Mouse (Mus musculus) heart, postnatal 0 days (tissue): ENCODE measurements at regions not wholly inside any gene's neighbourhood (a gene's known extent, or its start where the extent isn't known, plus 50 kb on each side); places are given as distances from the start of the nearest gene placed in this dataset.

Experiments
- CTCF ChIP-seq: IDR thresholded peaks from 2 replicates; pipeline ENCODE4 v1.5.1; 2016; ENCODE audit warnings: antibody characterized with exemption, control low read depth, low read depth
- EP300 ChIP-seq: IDR thresholded peaks from 2 replicates; pipeline ENCODE4 v1.6.1; 2016; ENCODE audit warnings: antibody characterized with exemption, low read depth

GRCm38 (mm10) chr15:56896553-56896952 lies 580.9 kb downstream of the Slc22a22 start:
- TF ChIP-seq CTCF (no peak), EP300 (no peak)
